Mouse (Mus musculus) neural tube, embryonic 13.5 days (tissue): ENCODE results near the gene Fras1. TPM values are rescaled to one million over a fixed set of nuclear protein-coding genes. Genes with fewer than 3 reads are reported as not detected.
A peak's percentile ranks its signal among the peaks of the same experiment; 100 is the strongest.

Source experiments
- ATAC-seq: fragments of 200-750 bp; cut with Nextera tagmentation; 2 replicates; pipeline ENCODE4 v1.8.0; 2017; ENCODE audit warnings: low read depth, mild to moderate bottlenecking, moderate TSS enrichment, moderate library complexity
- H3K27ac ChIP-seq: fragments of 300-500 bp; sonication (generic); replicated peaks from 2 replicates; pipeline ENCODE4 v1.5.1; 2015; ENCODE audit warnings: moderate library complexity, mild to moderate bottlenecking, inconsistent platforms
- H3K27me3 ChIP-seq: fragments of 300-500 bp; sonication (generic); 2 replicates; pipeline ENCODE4 v1.6.1; 2015; ENCODE audit warnings: mild to moderate bottlenecking, inconsistent platforms
- H3K36me3 ChIP-seq: fragments of 300-500 bp; sonication (generic); 2 replicates; pipeline ENCODE4 v1.6.1; 2015; ENCODE audit warnings: mild to moderate bottlenecking, inconsistent platforms
- H3K4me1 ChIP-seq: fragments of 300-500 bp; sonication (generic); replicated peaks from 2 replicates; pipeline ENCODE4 v1.6.1; 2015; ENCODE audit warnings: inconsistent platforms
- H3K4me2 ChIP-seq: fragments of 300-500 bp; sonication (generic); 2 replicates; pipeline ENCODE4 v1.6.1; 2015; ENCODE audit warnings: inconsistent platforms, mild to moderate bottlenecking, moderate library complexity
- H3K4me3 ChIP-seq: fragments of 300-500 bp; sonication (generic); 2 replicates; pipeline ENCODE4 v1.5.1; 2015; ENCODE audit warnings: mild to moderate bottlenecking, inconsistent platforms
- H3K9ac ChIP-seq: fragments of 300-500 bp; sonication (generic); 2 replicates; pipeline ENCODE4 v1.6.1; 2015; ENCODE audit warnings: moderate library complexity, mild to moderate bottlenecking, inconsistent platforms
- H3K9me3 ChIP-seq: fragments of 300-500 bp; sonication (generic); 2 replicates; pipeline ENCODE4 v1.6.1; 2016; ENCODE audit warnings: inconsistent platforms
- WGBS: fragments of 180-500 bp; shearing (Covaris S2); methylation state at CpG from one replicate; pipeline ENCODE4 v1.1.7; 2015; 5-methylcytosine and 5-hydroxymethylcytosine counted together
- polyA plus RNA-seq: library from polyadenylated mRNA; unstranded; fragments of >200 nt; fragmentation: Nextera tagmentation; extraction: Ambion mirVana; gene quantifications from 2 replicates; pipeline ENCODE4 v1.2.1, GENCODE M21; 2015

Fras1 gene
- 2.3 and 3.3 TPM in 2 replicates for polyA plus RNA-seq

- Histone ChIP-seq H3K4me3 (peak within 1 kb of the TSS; percentile 63), H3K27me3 (peaks cover 19% of the 10 kb centered on the region), H3K27ac (peak within 1 kb of the TSS; percentile 34), H3K4me2 (peak within 1 kb of the TSS; percentile 81), H3K9me3 (no peaks in the 10 kb centered on the region), H3K36me3 (no peaks in the 10 kb centered on the region), H3K9ac (peak within 1 kb of the TSS; percentile 73), H3K4me1 (peaks cover 25% of the 10 kb centered on the region)
- peak; percentile 74 for ATAC-seq
- WGBS, result 2% methylated on average over 16 of the region's 16 CpGs
Observed at GRCm38 (mm10) chr5:96373567-96373985, at the start of gene Fras1. Fras1 (plus strand) TSS chr5:96373955.

GRCm38 (mm10) chr5:96331048-96331737 lies 42.6 kb upstream of the Fras1 start:
- no peak for ATAC-seq
- Histone ChIP-seq H3K27me3 (no peaks in the 10 kb centered on the region), H3K9ac (no peak overlapping the region), H3K36me3 (no peaks in the 10 kb centered on the region), H3K4me2 (no peak overlapping the region), H3K27ac (no peak overlapping the region), H3K4me1 (no peaks in the 10 kb centered on the region), H3K4me3 (no peak overlapping the region), H3K9me3 (no peaks in the 10 kb centered on the region)
- WGBS, result 83% methylated on average over 25 of the region's 25 CpGs

- Histone ChIP-seq H3K4me3 (no peak overlapping the region), H3K36me3 (no peaks in the 10 kb centered on the region), H3K27ac (no peak overlapping the region), H3K4me2 (no peak overlapping the region), H3K9me3 (no peaks in the 10 kb centered on the region), H3K9ac (no peak overlapping the region), H3K27me3 (no peaks in the 10 kb centered on the region), H3K4me1 (no peaks in the 10 kb centered on the region)
- no peak for ATAC-seq
- 77% methylated on average over 5 of the region's 5 CpGs for WGBS
Observed at GRCm38 (mm10) chr5:96331738-96332070, 42.1 kb upstream of the Fras1 start.

GRCm38 (mm10) chr5:96333963-96334362 lies 39.8 kb upstream of the Fras1 start:
- Histone ChIP-seq H3K4me3 (no peak overlapping the region), H3K9me3 (no peaks in the 10 kb centered on the region), H3K27ac (no peak overlapping the region), H3K36me3 (no peaks in the 10 kb centered on the region), H3K4me1 (no peaks in the 10 kb centered on the region), H3K27me3 (no peaks in the 10 kb centered on the region), H3K9ac (no peak overlapping the region), H3K4me2 (no peak overlapping the region)
- 49% methylated on average over 3 of the region's 3 CpGs for WGBS
- no peak for ATAC-seq

GRCm38 (mm10) chr5:96340564-96340963 lies 33.2 kb upstream of the Fras1 start:
- no peak overlapping the region for H3K27ac ChIP-seq
- no peaks in the 10 kb centered on the region for H3K27me3 ChIP-seq
- H3K9ac ChIP-seq, result no peak overlapping the region
- no peak overlapping the region for H3K4me3 ChIP-seq
- H3K36me3 ChIP-seq, result no peaks in the 10 kb centered on the region
- 96% methylated on average over 6 of the region's 6 CpGs for WGBS
- H3K4me2 ChIP-seq, result no peak overlapping the region
- H3K9me3 ChIP-seq, result no peaks in the 10 kb centered on the region
- H3K4me1 ChIP-seq, result no peaks in the 10 kb centered on the region
- ATAC-seq, result no peak

GRCm38 (mm10) chr5:96344983-96345382 lies 28.8 kb upstream of the Fras1 start:
- Histone ChIP-seq H3K4me1 (no peaks in the 10 kb centered on the region), H3K9ac (no peak overlapping the region), H3K27ac (no peak overlapping the region), H3K36me3 (no peaks in the 10 kb centered on the region), H3K4me2 (no peak overlapping the region), H3K27me3 (no peaks in the 10 kb centered on the region), H3K4me3 (no peak overlapping the region), H3K9me3 (no peaks in the 10 kb centered on the region)
- no peak for ATAC-seq
- 69% methylated on average over 2 of the region's 2 CpGs for WGBS

- Histone ChIP-seq H3K27ac (no peak overlapping the region), H3K9me3 (no peaks in the 10 kb centered on the region), H3K9ac (no peak overlapping the region), H3K36me3 (no peaks in the 10 kb centered on the region), H3K4me1 (0 out of 2 replicates have a peak, but pooled peaks cover 4% of the 10 kb centered on the region), H3K4me2 (no peak overlapping the region), H3K27me3 (no peaks in the 10 kb centered on the region), H3K4me3 (no peak overlapping the region)
- no peak for ATAC-seq
Observed at GRCm38 (mm10) chr5:96351963-96352362, 21.8 kb upstream of the Fras1 start.

- no peak for ATAC-seq
- Histone ChIP-seq H3K4me1 (no peaks in the 10 kb centered on the region), H3K4me3 (no peak overlapping the region), H3K9ac (no peak overlapping the region), H3K27me3 (no peaks in the 10 kb centered on the region), H3K36me3 (no peaks in the 10 kb centered on the region), H3K9me3 (no peaks in the 10 kb centered on the region), H3K4me2 (no peak overlapping the region), H3K27ac (no peak overlapping the region)
- WGBS, result 72% methylated on average over 4 of the region's 4 CpGs
Observed at GRCm38 (mm10) chr5:96363950-96364349, 9.8 kb upstream of the Fras1 start.

GRCm38 (mm10) chr5:96365590-96365989 lies 8.2 kb upstream of the Fras1 start:
- H3K36me3 ChIP-seq, result no peaks in the 10 kb centered on the region
- no peaks in the 10 kb centered on the region for H3K9me3 ChIP-seq
- H3K4me2 ChIP-seq, result no peak overlapping the region
- H3K4me3 ChIP-seq, result no peak overlapping the region
- H3K9ac ChIP-seq, result no peak overlapping the region
- H3K4me1 ChIP-seq, result no peaks in the 10 kb centered on the region
- 81% methylated on average over 5 of the region's 5 CpGs for WGBS
- no peaks in the 10 kb centered on the region for H3K27me3 ChIP-seq
- no peak overlapping the region for H3K27ac ChIP-seq
- ATAC-seq, result no peak

- no peaks in the 10 kb centered on the region for H3K36me3 ChIP-seq
- H3K9ac ChIP-seq, result no peak overlapping the region
- no peaks in the 10 kb centered on the region for H3K9me3 ChIP-seq
- no peaks in the 10 kb centered on the region for H3K4me1 ChIP-seq
- H3K27me3 ChIP-seq, result peaks cover under 1% of the 10 kb centered on the region; the same call in 1 of the 2 replicates
- H3K4me3 ChIP-seq, result no peak overlapping the region
- H3K27ac ChIP-seq, result no peak overlapping the region
- H3K4me2 ChIP-seq, result no peak overlapping the region
- no peak for ATAC-seq
Observed at GRCm38 (mm10) chr5:96367260-96367659, 6.5 kb upstream of the Fras1 start.

- no peaks in the 10 kb centered on the region for H3K9me3 ChIP-seq
- peak overlapping the region; percentile 81 for H3K4me2 ChIP-seq
- 36% methylated on average over 6 of the region's 6 CpGs for WGBS
- H3K27ac ChIP-seq, result no peak overlapping the region
- H3K9ac ChIP-seq, result peak overlapping the region; percentile 73
- H3K4me1 ChIP-seq, result peaks cover 25% of the 10 kb centered on the region
- H3K4me3 ChIP-seq, result peak overlapping the region; percentile 63
- peaks cover 19% of the 10 kb centered on the region for H3K27me3 ChIP-seq
- no peak for ATAC-seq
- H3K36me3 ChIP-seq, result no peaks in the 10 kb centered on the region
Observed at GRCm38 (mm10) chr5:96373106-96373505, 649 bp upstream of the Fras1 start.

GRCm38 (mm10) chr5:96373986-96374901 lies 489 bp downstream of the Fras1 start:
- peak overlapping the region; percentile 81 for H3K4me2 ChIP-seq
- H3K9ac ChIP-seq, result peak overlapping the region; percentile 73
- peaks cover 25% of the 10 kb centered on the region for H3K4me1 ChIP-seq
- peak; percentile 94 for ATAC-seq
- no peaks in the 10 kb centered on the region for H3K9me3 ChIP-seq
- H3K27me3 ChIP-seq, result peaks cover 19% of the 10 kb centered on the region
- peak overlapping the region; percentile 34 for H3K27ac ChIP-seq
- no peaks in the 10 kb centered on the region for H3K36me3 ChIP-seq
- H3K4me3 ChIP-seq, result peak overlapping the region; percentile 63
- WGBS, result under 1% methylated on average over 83 of the region's 84 CpGs
